Mouse (Mus musculus): ENCODE results near the gene Gnb3.
A peak's percentile ranks its signal among the peaks of the same experiment; 100 is the strongest.
"Not testable (repeated sequence)": the region's sequence is repeated elsewhere in the genome, so short reads cannot be mapped to it uniquely, and the experiment has no call there.

Gene Gnb3

GRCm38 (mm10) chr6:124816611-124817010 is 23.5 kb downstream of the Gnb3 start:
- no peak for DNase-seq (ENCODE audit: low spot score in 2 of 2)

DNA sequence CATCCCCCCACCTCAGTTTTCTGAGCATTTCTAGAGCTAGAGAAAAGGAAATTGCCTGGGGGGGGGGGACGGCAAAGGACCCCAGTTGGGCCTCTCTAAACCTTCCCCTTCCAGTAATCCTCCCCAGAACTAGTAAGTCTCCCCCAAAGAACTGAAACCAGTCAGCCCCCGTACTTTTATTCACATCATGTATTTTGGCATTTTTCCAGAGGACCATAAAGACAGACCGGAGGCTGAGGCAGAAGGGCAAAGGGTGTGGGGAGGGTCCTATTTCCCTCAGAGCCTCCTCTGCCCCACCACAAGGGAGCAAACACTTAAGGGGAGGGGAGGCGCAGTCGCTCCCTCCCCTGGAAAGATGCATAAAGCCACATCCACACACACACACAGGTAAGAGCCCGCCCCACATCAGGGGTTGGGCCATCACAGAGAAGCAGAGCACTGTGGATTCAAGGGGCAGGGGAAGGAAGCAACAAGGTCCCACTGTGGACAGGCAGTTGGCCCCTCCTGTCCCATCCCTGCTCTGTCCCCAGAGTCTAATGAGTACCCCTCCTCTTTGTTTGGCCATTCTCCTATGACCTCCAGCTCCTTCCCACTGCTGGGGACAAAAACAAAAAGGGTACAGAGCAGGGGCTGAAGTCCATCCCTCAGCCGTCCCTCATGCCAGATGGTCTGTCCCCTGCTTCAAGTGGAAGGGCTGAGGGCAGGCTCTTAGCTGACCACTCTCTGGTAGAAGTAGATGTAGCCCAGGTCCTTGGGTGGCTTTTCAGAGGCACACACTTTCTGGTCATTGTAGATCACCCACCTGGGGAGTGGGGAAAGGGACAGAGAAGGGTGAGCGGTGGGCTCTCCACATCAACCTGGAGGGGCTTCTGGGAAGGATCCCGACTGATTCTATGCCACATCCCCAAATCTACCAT is 25.0 kb downstream of the Gnb3 start:
- DNase-seq (ENCODE audit: low spot score in 2 of 2): peak in 1 of 2 experiments; percentile 41

DNA sequence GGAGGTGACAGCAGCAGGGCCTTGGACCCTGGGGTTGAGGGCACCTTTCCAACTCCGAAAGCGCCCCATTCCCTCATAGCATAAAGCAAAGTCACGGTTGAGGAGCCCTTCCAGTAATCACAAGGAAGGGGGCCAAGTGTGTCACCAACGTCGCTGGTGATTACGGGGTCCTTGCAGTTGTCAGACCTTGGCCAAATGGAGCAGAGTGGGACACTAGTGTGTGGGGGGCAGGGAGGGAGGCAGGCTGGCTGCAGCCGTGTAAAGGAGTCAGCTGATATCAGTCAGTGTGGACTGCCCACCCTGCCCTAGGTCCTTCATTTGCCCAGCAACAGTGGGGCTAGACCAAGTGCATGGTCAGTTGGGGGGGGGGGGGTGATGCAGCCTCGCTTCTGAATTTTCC is 25.6 kb downstream of the Gnb3 start:
- DNase-seq (ENCODE audit: low spot score in 2 of 2): peak in 1 of 2 experiments; percentile 58

DNA sequence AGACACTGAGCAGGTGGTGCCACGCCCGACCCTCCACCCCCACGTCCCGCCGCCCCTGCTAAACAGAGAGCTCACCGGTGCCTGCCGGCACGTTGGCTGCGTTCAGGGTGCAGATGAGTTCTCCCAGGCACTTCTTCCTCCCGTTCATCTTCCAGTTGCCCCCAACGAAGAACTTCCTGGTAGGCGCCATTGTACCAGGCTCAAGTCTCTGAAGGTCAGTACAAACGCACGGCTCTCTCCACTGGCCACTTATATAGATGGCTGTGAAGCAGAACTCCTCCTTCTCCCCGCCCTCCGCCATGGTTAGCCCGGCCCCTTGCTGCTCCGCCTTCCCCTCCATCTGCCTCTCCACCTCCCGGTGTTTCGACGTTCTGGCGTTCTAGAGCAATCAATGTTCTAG is 26.1 kb downstream of the Gnb3 start, which contains the start of gene Tpi1:
Gene Tpi1, minus strand, starts transcription at position 364 of the 400 bp plus-strand sequence.
- peak; percentile 89 to 92 for DNase-seq (ENCODE audit: low spot score in 2 of 2)

GRCm38 (mm10) chr6:124813496-124813895 is 26.6 kb downstream of the Gnb3 start:
- DNase-seq (ENCODE audit: low spot score in 2 of 2): peak in 1 of 2 experiments; percentile 49

GRCm38 (mm10) chr6:124812848-124813247 is 27.2 kb downstream of the Gnb3 start:
- DNase-seq (ENCODE audit: low spot score in 2 of 2): no peak

DNA sequence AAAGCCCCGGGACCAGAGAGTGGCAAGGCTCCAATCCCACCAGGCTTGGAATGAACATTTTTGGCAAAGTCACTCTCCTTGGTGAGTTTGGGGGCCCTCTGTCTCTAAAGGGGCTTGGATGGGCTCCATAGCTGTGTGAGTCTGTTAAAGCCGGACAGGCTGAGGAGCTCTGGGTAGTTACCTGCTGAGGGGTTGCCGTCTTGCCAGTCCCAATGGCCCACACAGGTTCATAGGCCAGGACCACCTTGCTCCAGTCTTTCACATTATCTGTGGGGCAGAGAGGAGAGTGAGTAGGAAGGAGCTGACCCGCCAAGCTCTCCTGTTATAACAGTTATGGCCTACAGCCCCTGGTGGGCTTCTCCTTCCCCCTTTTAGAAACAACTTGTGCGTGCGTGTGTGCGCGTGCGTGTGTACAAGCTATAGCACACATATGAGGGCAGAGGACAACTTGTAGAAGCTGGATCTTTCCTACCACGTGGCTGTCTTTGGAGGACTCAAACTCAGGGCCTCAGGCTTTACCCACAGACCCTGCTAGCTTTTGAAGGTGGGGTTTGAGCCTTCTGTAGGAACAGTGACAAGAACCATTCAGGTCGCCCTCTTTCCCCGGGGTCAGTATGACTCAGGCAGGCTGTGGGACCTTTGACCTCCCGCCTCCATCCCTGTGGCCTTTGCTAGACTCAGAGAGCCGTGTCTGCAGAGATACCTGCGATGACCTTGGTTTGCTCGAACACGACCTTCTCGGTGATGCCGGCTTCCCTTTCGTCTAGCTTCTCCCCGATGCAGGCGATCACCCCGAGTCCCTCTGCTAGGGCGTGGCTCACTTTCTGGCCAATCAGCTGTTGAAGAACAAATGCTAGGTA is 28.1 kb downstream of the Gnb3 start:
- DNase-seq (ENCODE audit: low spot score in 2 of 2): no peak

- DNase-seq (ENCODE audit: low spot score in 2 of 2): no peak
Measured at GRCm38 (mm10) chr6:124811403-124811665, 28.7 kb downstream of the Gnb3 start.

DNA sequence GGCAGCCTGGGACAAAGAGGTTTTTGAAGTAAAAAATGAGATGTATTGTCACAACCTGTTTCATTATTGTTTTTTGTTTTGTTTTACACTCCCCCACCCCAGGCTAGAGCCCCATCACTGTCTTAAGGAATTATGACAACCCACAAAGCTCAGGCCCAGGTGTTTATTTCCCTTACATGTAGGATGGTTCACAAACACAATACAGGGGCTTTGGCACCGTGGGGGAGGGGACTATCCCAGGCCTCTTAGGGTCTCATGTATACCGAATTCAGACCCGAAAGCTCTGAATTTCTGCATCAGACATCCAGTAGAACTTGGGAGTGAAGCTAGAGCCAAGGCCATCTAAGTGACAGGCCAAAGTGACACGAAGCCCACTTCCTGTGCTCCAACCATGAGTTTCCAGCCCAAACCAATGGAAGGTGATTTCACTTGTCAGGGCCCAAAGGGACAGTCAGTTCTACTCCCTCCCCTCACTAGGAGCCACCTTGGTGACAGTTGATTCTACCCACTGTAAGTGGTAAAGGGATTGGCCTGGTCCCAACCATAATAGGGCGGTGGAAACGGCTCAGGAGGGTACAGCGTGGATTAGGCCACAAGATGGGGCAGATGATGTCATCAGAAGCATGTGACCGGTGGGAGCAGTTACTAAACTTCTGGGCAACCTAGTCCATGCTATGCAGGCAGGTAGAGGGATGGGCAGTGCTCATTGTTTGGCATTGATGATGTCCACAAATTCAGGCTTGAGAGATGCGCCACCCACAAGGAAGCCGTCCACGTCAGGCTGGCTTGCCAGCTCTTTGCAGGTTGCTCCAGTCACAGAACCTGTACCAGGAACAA is 29.3 kb downstream of the Gnb3 start:
- not testable (repeated sequence) for DNase-seq (ENCODE audit: low spot score in 2 of 2)

GRCm38 (mm10) chr6:124809775-124810538 is 30.1 kb downstream of the Gnb3 start:
- DNase-seq (ENCODE audit: low spot score in 2 of 2): no peak

- DNase-seq (ENCODE audit: low spot score in 2 of 2): peak; percentile 79 to 84
Measured at GRCm38 (mm10) chr6:124809052-124809774, 30.9 kb downstream of the Gnb3 start.

- DNase-seq (ENCODE audit: low spot score in 2 of 2): peak; percentile 82 to 83
Measured at GRCm38 (mm10) chr6:124808358-124809012, 31.6 kb downstream of the Gnb3 start, which contains the start of gene Spsb2. Gene Spsb2 (plus strand): TSS chr6:124808661.

GRCm38 (mm10) chr6:124807986-124808357 is 32.1 kb downstream of the Gnb3 start:
- no peak for DNase-seq (ENCODE audit: low spot score in 2 of 2)

GRCm38 (mm10) chr6:124807366-124807765 is 32.7 kb downstream of the Gnb3 start:
- DNase-seq (ENCODE audit: low spot score in 2 of 2): no peak

GRCm38 (mm10) chr6:124806446-124807140 is 33.5 kb downstream of the Gnb3 start:
- no peak for DNase-seq (ENCODE audit: low spot score in 2 of 2)

GRCm38 (mm10) chr6:124805341-124806321 is 34.4 kb downstream of the Gnb3 start:
- peak; percentile 91 to 98 for DNase-seq (ENCODE audit: low spot score in 2 of 2)

GRCm38 (mm10) chr6:124804341-124804740 is 35.7 kb downstream of the Gnb3 start:
- no peak for DNase-seq (ENCODE audit: low spot score in 2 of 2)

DNA sequence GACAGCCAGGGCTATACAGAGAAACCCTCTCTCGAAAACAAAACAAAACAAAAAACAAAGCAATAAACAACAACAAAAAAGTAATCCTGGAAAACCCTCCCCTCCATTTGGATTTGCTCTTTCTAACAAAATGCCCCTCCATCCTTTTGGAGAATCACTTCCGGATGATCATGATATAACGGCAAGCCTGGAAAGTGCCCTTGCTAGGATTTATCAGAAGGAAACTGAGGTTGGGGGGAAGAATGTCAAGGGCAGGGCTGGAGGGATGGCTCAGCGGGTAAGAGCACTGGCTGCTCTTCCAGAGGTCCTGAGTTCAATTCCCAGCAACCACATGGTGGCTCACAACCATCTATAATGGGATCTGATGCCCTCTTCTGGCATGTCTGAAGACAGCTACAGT is 36.4 kb downstream of the Gnb3 start:
- DNase-seq (ENCODE audit: low spot score in 2 of 2): not testable (repeated sequence)

Data from urinary bladder, postnatal 4 days (tissue).